In genomic region chr5:85994551-85994950, GRCm38 (mm10) we compare ENCODE assay signal across 14 mouse cellular contexts.
DNase-seq lines count a peak whose midpoint lies in the region; ATAC-seq and TF ChIP-seq lines count a peak whose summit lies in the region.
"Had no signal": no experiment of that assay in that cellular context is flagged by ENCODE, and none has a peak within 500 bp of the region (broad histone marks: within the 10 kb centered on the region; RNA-seq: fewer than 3 reads in every experiment).

No protein-coding gene starts in this region.

- no peak for ATAC-seq in heart, postnatal 0 days (ENCODE audit: insufficient read depth, low read depth)
- ATAC-seq in lung, embryonic 14.5 days (ENCODE audit: insufficient read depth), result no peak
- no peak for ATAC-seq in erythroid progenitor cell, adult 5-6 weeks (replicated peaks; ENCODE audit: low FRiP score, poor library complexity, severe bottlenecking)

- H3K27me3 ChIP-seq in heart, postnatal 0 days (ENCODE audit: control insufficient read depth, insufficient read depth, low read length), result no peaks in the 10 kb centered on the region
- no peaks in the 10 kb centered on the region for H3K27me3 ChIP-seq in lung, embryonic 14.5 days (ENCODE audit: insufficient read depth, low read length)
- H3K27me3 ChIP-seq: limb, embryonic 13.5 days; lung, embryonic 15.5 days had no signal

- no peak overlapping the region for H3K27ac ChIP-seq in heart, postnatal 0 days (ENCODE audit: low read depth)
- H3K27ac ChIP-seq in lung, embryonic 14.5 days (ENCODE audit: low read depth), result no peak overlapping the region
- H3K27ac ChIP-seq: limb, embryonic 13.5 days; lung, embryonic 15.5 days had no signal

- no peaks in the 10 kb centered on the region for H3K36me3 ChIP-seq in heart, postnatal 0 days (replicated peaks; ENCODE audit: control insufficient read depth, insufficient read depth, low read length)
- H3K36me3 ChIP-seq in lung, embryonic 14.5 days (ENCODE audit: insufficient read depth), result no peaks in the 10 kb centered on the region
- H3K36me3 ChIP-seq: limb, embryonic 13.5 days; lung, embryonic 15.5 days had no signal

- no peak overlapping the region for H3K4me3 ChIP-seq in heart, postnatal 0 days (ENCODE audit: low read depth, low read length)
- no peak overlapping the region for H3K4me3 ChIP-seq in lung, embryonic 14.5 days (ENCODE audit: low read depth, low read length)
- H3K4me3 ChIP-seq: limb, embryonic 13.5 days; lung, embryonic 15.5 days had no signal

- TF ChIP-seq CTCF in heart, postnatal 0 days (IDR thresholded peaks at IDR 0.05; ENCODE audit: low read depth), result peak; percentile 34; the same call in 1 of the 2 replicates
- peak; percentile 35 for TF ChIP-seq CTCF in lung, embryonic 14.5 days (IDR thresholded peaks at IDR 0.05; ENCODE audit: low read depth)

- no peaks in the 10 kb centered on the region; the same call in 1 of the 2 replicates for H3K4me1 ChIP-seq in heart, postnatal 0 days (ENCODE audit: control insufficient read depth, insufficient read depth)
- no peaks in the 10 kb centered on the region for H3K4me1 ChIP-seq in lung, embryonic 14.5 days (ENCODE audit: insufficient read depth)
- H3K4me1 ChIP-seq: limb, embryonic 13.5 days; lung, embryonic 15.5 days had no signal

- peak; percentile 7 for DNase-seq in heart, postnatal 0 days (ENCODE audit: low spot score)
- no peak for DNase-seq in heart, adult 18-20 months
- peak; percentile 74 for DNase-seq in lung, embryonic 14.5 days
- no peak for DNase-seq in lung, postnatal 14 days
- DNase-seq in MEL-GATA-1-ER (ENCODE audit: extremely low read depth, low read depth), result peak; percentile 2
- peak; percentile 37 for DNase-seq in retina, postnatal 1 day
- no peak for DNase-seq in T-cell, adult 2 months (ENCODE audit: low spot score)
- DNase-seq: cerebellum, adult 11-12 months; kidney, adult 11 months; kidney, postnatal 4 days; thymus, postnatal 14 days had no signal

- 32% methylated on average over 1 of the region's 1 CpGs for WGBS in heart, postnatal 0 days
- 31% methylated on average over 1 of the region's 1 CpGs for WGBS in lung, embryonic 14.5 days

- no peaks in the 10 kb centered on the region for H3K9me3 ChIP-seq in heart, postnatal 0 days (replicated peaks; ENCODE audit: control insufficient read depth, low read length)
- H3K9me3 ChIP-seq in lung, embryonic 14.5 days (ENCODE audit: low read depth, low read length), result no peaks in the 10 kb centered on the region
- H3K9me3 ChIP-seq: limb, embryonic 13.5 days; lung, embryonic 15.5 days had no signal

- H3K4me2 ChIP-seq in heart, postnatal 0 days (ENCODE audit: low read depth, low read length), result no peak overlapping the region
- no peak overlapping the region for H3K4me2 ChIP-seq in lung, embryonic 14.5 days
- H3K4me2 ChIP-seq: limb, embryonic 13.5 days; lung, embryonic 15.5 days had no signal

- H3K9ac ChIP-seq in heart, postnatal 0 days (replicated peaks; ENCODE audit: low read depth, low read length), result no peak overlapping the region
- H3K9ac ChIP-seq in lung, embryonic 14.5 days, result no peak overlapping the region
- H3K9ac ChIP-seq: limb, embryonic 13.5 days; lung, embryonic 15.5 days had no signal

- no peak for TF ChIP-seq EP300 in heart, postnatal 0 days (IDR thresholded peaks at IDR 0.05; ENCODE audit: low read depth)

Comparison
In these comparisons a context has a peak if more than half of its experiments do, and no peak if none do; other contexts are left out.
1. DNase-seq: peak in heart, postnatal 0 days (single experiment), lung, embryonic 14.5 days (single experiment), MEL-GATA-1-ER (single experiment) and retina, postnatal 1 day (single experiment); none in heart, adult 18-20 months (0 of 2), lung, postnatal 14 days (single experiment) and T-cell, adult 2 months (single experiment).